Mouse (Mus musculus) G1E (cell line): ENCODE data around the gene Btnl6.

Source experiments
- CTCF ChIP-seq: IDR thresholded peaks from 2 replicates; pipeline ENCODE4 v1.5.1; 2012; ENCODE audit warnings: low read depth, low read length, inconsistent platforms, mixed read lengths
- TAL1 ChIP-seq: conservative IDR thresholded peaks from 2 replicates; pipeline ENCODE4 v1.6.1; 2012; ENCODE audit warnings: low read depth, low read length, inconsistent platforms, mixed read lengths

DNA sequence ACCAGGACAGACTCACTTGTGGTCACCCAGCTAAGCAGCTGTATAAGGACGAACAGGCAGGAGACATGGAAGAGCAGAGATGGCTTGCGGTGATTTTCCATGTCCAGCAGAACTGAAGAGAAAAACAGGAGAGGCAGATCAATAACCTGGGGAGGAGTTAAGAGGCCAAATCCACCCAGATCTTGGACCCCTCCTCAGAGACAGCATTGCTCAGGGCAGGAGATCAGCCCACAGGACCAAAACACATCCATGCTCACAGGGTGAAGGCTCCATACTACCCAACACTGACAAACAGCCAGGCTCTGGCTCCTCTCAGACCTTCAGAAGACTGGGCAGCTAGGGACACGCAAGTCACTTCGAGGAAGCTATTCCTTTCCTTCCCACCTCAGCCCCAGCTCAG lies at the start of gene Btnl6:
- TF ChIP-seq CTCF (no peak), TAL1 (no peak)
